Mouse (Mus musculus) B cell, adult 62 days (primary cell): ENCODE results near the gene D16Ertd472e. TPM values are rescaled to one million over a fixed set of nuclear protein-coding genes. Genes with fewer than 3 reads are reported as not detected.

Source experiments
- total RNA-seq: library from RNA; stranded (reverse); gene quantifications from 4 replicates; pipeline ENCODE4 v1.2.4, GENCODE M21; 2023

The D16Ertd472e gene
- 26.6 to 31.0 TPM (median 29.7 TPM) in 4 replicates for total RNA-seq

DNA sequence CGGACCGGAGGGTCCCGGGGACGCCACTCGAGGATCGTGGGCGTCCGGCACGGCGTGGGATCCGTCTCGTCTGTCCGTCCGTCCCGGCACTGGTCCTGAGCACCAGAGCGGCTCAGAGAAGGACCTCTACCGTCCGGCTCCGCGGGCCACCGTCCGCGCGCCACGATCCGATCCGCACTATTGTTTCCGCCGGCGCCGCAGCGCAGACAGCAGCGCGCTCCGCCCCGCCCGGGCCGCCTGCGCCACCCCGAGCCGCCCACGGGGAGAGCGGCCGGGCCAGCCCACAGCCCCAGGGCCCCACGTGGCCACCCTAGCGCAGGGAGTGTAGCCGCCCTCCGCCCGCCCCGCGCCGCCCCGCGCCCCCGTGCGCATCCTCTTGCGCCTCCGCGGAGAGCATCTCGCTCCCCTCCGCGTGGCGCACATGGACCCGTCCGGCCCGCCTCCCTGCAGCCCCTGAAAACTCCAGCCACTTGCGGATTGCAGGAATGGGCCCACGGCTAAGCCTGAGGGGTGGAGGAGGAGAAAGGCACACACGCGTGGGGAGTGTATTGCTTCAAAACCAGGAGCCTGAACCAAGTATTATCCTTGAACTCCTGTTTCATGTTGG lies at the start of gene D16Ertd472e:
D16Ertd472e (minus strand) TSS at position 231 of the 607 bp plus-strand sequence.

Other genes with a start within 250 kb of the D16Ertd472e start
- 31.8 to 38.7 TPM (median 34.4 TPM) in 4 replicates for gene Btg3, start 199.5 kb downstream of the D16Ertd472e start, total RNA-seq